Mouse (Mus musculus): Measurements from ENCODE around the gene Wrnip1. TPM values are rescaled to one million over a fixed set of nuclear protein-coding genes. Genes with fewer than 3 reads are reported as not detected.
"Not testable (repeated sequence)": the region's sequence is repeated elsewhere in the genome, so short reads cannot be mapped to it uniquely, and the experiment has no call there.

The Wrnip1 gene
- polyA plus RNA-seq, 1 experiment from 2014 or later: 15.6 TPM

DNA sequence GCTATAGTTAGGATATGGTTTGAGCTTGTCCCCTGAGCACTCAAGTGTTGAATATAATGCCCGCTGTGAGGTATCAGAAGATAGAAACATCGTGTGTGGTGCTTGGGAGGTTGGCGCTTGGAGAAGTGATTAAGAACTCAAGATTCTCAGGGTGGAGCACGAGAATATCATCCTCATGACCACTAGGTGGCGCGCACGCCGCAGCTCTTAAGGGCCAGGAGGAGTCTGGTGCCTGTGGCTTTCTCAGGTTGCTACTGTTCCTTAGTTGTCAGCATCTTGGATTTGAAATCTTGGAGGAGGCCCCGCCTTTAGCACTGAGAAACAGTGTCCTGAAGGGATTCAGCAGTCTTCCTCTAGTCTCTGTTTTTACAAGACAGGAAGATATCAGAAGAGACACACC lies 64.6 kb downstream of the Wrnip1 start:
- peak; percentile 93 for TF ChIP-seq CTCF (IDR thresholded peaks at IDR 0.05; ENCODE audit: low read depth)
- Histone ChIP-seq H3K27me3 (replicated peaks; ENCODE audit: control insufficient read depth, insufficient read depth, low read length) (no peaks in the 10 kb centered on the region), H3K4me2 (replicated peaks; ENCODE audit: low read depth) (no peak overlapping the region), H3K9ac (ENCODE audit: low read depth, low read length) (no peak overlapping the region), H3K4me1 (replicated peaks; ENCODE audit: control insufficient read depth, insufficient read depth, low read length) (no peaks in the 10 kb centered on the region), H3K36me3 (ENCODE audit: control insufficient read depth, insufficient read depth) (no peaks in the 10 kb centered on the region), H3K9me3 (ENCODE audit: control insufficient read depth) (no peaks in the 10 kb centered on the region), H3K4me3 (ENCODE audit: low read depth, low read length) (no peak overlapping the region), H3K27ac (ENCODE audit: low read depth, low read length) (no peak overlapping the region)
- ATAC-seq: peak; percentile 49; the same call in 1 of the 2 replicates
- 3% methylated on average over 9 of the region's 9 CpGs for WGBS

DNA sequence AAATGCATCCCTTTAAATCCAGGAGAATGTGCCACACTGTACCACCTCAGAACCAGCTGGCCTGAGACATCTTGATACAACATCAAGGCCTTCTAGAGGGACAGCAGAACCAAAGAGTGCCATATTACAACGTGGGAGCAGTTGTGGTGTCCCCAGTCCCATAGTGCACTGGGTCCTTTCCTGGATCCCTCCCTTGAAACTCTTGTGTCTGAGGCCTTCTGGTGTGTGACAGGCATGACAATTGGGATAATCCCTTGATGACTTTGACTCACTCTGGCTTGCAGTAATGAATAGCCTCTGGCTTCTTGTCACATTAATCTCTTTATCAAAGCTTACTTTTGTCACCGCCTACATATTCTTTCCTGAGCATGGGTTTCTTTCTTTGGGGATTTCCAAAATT lies 65.2 kb downstream of the Wrnip1 start:
- Histone ChIP-seq H3K4me3 (ENCODE audit: low read depth, low read length) (no peak overlapping the region), H3K36me3 (ENCODE audit: control insufficient read depth, insufficient read depth) (no peaks in the 10 kb centered on the region), H3K27me3 (replicated peaks; ENCODE audit: control insufficient read depth, insufficient read depth, low read length) (no peaks in the 10 kb centered on the region), H3K9ac (ENCODE audit: low read depth, low read length) (no peak overlapping the region), H3K4me1 (replicated peaks; ENCODE audit: control insufficient read depth, insufficient read depth, low read length) (no peaks in the 10 kb centered on the region), H3K9me3 (ENCODE audit: control insufficient read depth) (no peaks in the 10 kb centered on the region), H3K27ac (ENCODE audit: low read depth, low read length) (no peak overlapping the region), H3K4me2 (replicated peaks; ENCODE audit: low read depth) (no peak overlapping the region)
- no peak for ATAC-seq
- 58% methylated on average over 2 of the region's 2 CpGs for WGBS
- no peak for TF ChIP-seq CTCF (IDR thresholded peaks at IDR 0.05; ENCODE audit: low read depth)

DNA sequence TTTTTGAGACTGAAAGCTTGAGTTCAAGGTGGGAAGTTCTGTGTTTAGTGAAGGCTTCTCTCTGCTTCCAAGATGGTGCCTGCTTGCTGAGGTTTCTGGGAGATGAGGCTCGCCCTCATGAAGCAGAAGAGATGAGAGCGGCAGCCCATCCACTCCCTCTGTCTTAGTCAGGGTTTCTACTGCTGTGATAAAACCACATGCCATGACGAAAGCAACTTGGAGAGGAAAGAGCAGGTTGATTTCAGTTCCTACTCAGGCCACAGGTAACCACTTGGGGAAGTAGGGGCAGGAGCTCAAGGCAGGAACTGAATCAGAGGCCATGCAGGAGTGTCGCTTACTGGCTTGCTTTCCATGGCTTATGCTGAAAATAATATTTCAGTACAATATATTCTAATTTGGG lies 66.4 kb downstream of the Wrnip1 start:
- H3K4me1 ChIP-seq (replicated peaks; ENCODE audit: control insufficient read depth, insufficient read depth, low read length); H3K27ac ChIP-seq (ENCODE audit: low read depth, low read length); H3K4me3 ChIP-seq (ENCODE audit: low read depth, low read length); H3K9ac ChIP-seq (ENCODE audit: low read depth, low read length); ATAC-seq; H3K27me3 ChIP-seq (replicated peaks; ENCODE audit: control insufficient read depth, insufficient read depth, low read length); H3K36me3 ChIP-seq (ENCODE audit: control insufficient read depth, insufficient read depth); H3K9me3 ChIP-seq (ENCODE audit: control insufficient read depth); H3K4me2 ChIP-seq (replicated peaks; ENCODE audit: low read depth): not testable (repeated sequence)
- 79% methylated on average over 4 of the region's 4 CpGs for WGBS

DNA sequence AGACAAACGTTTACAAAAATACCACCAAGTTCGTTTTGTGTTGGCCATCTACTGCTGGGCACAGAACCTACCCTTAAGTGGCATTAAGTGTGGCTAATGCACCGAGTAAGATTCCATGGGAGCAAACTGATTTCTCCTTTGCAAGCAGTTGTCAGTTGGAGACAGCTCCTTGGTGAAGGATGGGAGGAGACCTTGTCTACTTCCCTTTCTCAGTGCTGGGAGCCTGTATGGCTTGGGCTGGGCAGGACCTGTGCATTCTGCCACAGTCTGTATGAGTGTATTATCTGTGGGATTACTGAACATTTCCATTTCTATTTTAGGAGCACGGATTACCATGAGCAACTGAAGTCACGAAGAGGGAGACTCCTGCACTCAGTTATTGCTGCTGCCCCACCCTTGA lies 67.0 kb downstream of the Wrnip1 start:
- Histone ChIP-seq H3K9ac (ENCODE audit: low read depth, low read length) (no peak overlapping the region), H3K36me3 (ENCODE audit: control insufficient read depth, insufficient read depth) (no peaks in the 10 kb centered on the region), H3K27me3 (replicated peaks; ENCODE audit: control insufficient read depth, insufficient read depth, low read length) (no peaks in the 10 kb centered on the region), H3K4me2 (replicated peaks; ENCODE audit: low read depth) (no peak overlapping the region), H3K9me3 (ENCODE audit: control insufficient read depth) (no peaks in the 10 kb centered on the region), H3K4me3 (ENCODE audit: low read depth, low read length) (no peak overlapping the region), H3K27ac (ENCODE audit: low read depth, low read length) (no peak overlapping the region), H3K4me1 (replicated peaks; ENCODE audit: control insufficient read depth, insufficient read depth, low read length) (no peaks in the 10 kb centered on the region)
- ATAC-seq: no peak
- TF ChIP-seq CTCF (IDR thresholded peaks at IDR 0.05; ENCODE audit: low read depth): no peak
- 57% methylated on average over 5 of the region's 5 CpGs for WGBS

Other genes starting within 250 kb of the Wrnip1 start
- not detected in 2 replicates for gene Mylk4, start 18.1 kb upstream of the Wrnip1 start, polyA plus RNA-seq (2015; fragmentation: Nextera tagmentation; extraction: Ambion mirVana)
- gene D930007J09Rik, start 811 bp downstream of the Wrnip1 start, polyA plus RNA-seq (2015; fragmentation: Nextera tagmentation; extraction: Ambion mirVana): not detected in 2 replicates
- 598 and 670 TPM in 2 replicates for gene Serpinb1a, start 49.1 kb downstream of the Wrnip1 start, polyA plus RNA-seq (2015; fragmentation: Nextera tagmentation; extraction: Ambion mirVana)
- 0.16 TPM in 1 of 2 replicates, not detected in the other for gene Serpinb1c, start 96.2 kb downstream of the Wrnip1 start, polyA plus RNA-seq (2015; fragmentation: Nextera tagmentation; extraction: Ambion mirVana)
- 13.0 and 13.8 TPM in 2 replicates for gene Serpinb6b, start 163.2 kb downstream of the Wrnip1 start, polyA plus RNA-seq (2015; fragmentation: Nextera tagmentation; extraction: Ambion mirVana)
- 9.5 and 10.0 TPM in 2 replicates for gene Serpinb9, start 201.2 kb downstream of the Wrnip1 start, polyA plus RNA-seq (2015; fragmentation: Nextera tagmentation; extraction: Ambion mirVana)
- gene Serpinb9b, start 225.4 kb downstream of the Wrnip1 start, polyA plus RNA-seq (2015; fragmentation: Nextera tagmentation; extraction: Ambion mirVana): 1.5 and 1.9 TPM in 2 replicates

Measured in intestine, postnatal 0 days (tissue).